Mouse (Mus musculus) Muller cell, postnatal 12 days (primary cell): ENCODE measurements around the gene Sntb2.
A peak's percentile ranks its signal among the peaks of the same experiment; 100 is the strongest.
"Not testable (repeated sequence)": the region's sequence is repeated elsewhere in the genome, so short reads cannot be mapped to it uniquely, and the experiment has no call there.

Experiments
- DNase-seq: peaks from one replicate; pipeline ENCODE4 v3.0.0-alpha.2; 2015; ENCODE audit errors: inconsistent ontology term

Gene Sntb2

DNA sequence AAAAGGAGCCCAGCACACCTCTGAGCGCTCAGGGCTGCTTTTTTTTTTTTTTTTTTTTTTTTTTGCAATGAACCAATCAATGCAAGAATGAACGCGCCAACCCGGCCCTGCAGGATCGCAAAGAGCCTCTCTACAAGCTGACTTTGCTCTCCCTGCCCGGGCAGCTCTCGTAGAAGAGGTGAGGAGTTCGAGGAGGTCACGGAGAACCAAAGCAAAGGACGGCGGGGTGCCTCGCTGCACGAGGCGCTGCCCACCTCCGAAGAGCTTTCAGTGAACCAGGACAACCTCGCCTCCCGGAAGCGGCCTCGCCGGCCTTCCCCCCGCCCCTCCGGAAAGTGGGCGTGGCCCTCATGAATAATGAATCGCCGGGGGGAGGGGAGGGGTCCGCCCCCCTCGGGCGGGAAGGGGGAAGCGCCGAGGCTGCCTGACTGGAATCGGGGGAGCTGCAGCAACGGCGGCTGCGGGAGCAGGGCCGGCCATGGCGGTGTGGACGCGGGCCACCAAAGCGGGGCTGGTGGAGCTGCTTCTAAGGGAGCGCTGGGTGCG is at the start of gene Sntb2:
Sntb2 (plus strand) TSS at position 427 of the 546 bp plus-strand sequence.
- DNase-seq, result peak; percentile 98

DNA sequence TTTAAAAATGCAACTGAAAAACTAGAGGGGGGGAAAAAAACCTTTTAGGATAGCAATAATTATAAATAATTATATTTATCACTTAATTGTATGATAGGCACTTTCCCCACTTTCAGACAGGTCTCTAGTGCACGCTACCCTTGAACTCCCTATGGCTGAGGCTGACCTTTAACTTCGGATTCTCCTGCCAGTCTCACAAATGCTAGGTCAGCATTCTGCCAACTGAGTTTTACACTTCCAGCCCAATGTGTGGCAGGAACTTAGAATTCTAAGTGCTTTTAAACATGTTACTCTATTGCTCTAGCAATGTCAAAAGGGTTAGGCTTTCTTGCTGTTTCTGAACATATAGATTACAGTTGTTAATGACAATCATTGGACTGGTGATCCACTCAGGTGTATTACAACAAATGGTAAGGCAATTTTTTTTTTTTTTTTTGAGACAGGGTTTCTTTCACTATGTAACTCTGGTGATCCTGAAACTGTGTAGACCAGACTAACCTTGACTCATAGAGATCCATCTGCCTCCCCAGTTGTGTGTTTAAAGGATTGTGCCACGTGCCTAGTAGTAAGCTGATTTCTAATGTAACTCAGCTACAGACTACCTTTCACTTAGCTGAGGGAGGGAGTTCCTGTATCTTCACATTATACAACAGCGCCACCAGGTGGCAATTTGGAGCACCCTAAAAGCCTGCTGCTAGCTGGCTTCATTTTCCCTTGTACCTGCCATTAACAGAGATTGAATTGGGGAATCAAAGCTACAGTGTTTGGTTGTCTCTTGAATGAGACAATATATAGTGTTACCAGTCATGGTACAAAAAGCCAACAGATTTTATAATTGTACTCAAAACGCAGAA is 48.0 kb upstream of the Sntb2 start:
- peak; percentile 42 for DNase-seq

DNA sequence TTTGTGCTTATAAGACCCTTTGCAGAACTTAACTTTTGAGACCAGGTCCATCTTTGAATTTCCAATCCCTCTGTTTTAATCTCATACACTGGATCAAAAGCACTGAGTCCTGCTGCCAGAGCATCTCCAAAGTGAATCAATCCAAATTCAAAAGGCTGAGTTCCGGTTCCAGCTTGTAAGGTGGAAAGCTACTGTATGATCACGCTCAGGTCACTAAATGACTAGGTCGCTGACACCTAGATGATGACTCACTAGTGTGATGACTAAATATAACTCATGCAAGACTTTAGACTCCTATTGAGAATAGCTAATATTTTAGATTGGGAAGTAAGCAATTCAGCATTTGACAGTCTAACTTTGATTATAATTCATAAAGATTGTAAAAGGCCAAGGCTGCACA is 46.7 kb upstream of the Sntb2 start:
- DNase-seq, result no peak

DNA sequence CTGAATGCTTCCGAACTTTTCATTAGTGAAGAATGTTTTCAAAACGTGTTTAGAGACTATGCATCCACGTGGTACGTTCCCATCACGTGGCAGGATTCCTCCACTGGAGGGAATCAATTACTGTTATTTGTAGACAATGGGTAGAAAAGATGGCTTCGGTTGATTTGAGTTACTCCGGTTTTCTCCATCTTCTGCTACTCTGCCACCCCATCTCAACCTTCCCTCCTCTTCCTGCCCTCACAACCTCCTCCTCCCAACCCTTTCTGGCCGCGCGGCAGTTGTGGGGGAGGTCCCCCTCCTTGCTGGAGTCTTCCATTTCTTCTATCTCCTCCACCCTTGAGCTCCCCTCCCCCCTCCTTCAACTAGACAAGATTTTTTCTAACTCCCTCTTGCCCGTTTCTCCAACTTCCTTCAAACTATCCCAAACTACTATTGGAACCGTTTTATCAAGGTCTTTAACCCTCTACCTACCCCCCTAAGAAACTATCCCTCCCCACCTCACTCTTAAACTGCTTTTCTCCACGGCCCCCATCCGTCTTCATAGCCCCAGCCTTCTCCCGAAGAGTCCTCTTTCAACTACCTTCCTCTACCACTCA is 43.2 kb upstream of the Sntb2 start:
- DNase-seq, result peak; percentile 53

DNA sequence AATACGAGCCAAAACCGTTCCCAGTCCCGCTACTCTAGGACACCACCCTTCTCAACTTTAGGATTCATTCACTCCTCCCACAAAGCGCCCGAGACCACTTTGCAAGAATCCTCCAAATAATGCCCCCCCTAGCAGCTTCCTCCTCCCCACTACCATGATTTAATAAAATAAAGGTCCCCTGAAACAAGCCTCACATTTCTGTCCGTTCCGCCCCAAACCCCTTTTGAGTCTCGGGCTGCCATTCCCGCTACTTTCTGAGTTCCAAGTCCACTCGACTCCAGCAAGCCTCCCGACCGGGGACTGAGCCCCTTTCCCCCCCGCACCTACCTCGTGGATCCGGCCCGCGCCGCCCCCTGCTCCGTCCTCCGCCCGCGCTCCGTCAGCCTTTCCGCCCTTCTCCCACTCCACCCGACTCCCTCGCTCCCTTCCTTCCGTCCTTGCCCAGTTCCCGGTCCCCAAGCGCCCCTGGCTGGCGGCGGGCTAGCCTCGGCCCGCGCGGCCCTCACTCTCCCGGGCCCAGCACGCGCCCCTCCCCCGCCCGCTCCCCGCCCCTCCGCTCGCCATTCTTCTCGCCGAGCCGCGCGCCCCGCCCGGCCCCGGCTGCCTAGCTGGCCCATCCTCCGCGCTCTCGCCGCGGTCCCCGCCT is 42.6 kb upstream of the Sntb2 start:
- DNase-seq, result peak; percentile 71

DNA sequence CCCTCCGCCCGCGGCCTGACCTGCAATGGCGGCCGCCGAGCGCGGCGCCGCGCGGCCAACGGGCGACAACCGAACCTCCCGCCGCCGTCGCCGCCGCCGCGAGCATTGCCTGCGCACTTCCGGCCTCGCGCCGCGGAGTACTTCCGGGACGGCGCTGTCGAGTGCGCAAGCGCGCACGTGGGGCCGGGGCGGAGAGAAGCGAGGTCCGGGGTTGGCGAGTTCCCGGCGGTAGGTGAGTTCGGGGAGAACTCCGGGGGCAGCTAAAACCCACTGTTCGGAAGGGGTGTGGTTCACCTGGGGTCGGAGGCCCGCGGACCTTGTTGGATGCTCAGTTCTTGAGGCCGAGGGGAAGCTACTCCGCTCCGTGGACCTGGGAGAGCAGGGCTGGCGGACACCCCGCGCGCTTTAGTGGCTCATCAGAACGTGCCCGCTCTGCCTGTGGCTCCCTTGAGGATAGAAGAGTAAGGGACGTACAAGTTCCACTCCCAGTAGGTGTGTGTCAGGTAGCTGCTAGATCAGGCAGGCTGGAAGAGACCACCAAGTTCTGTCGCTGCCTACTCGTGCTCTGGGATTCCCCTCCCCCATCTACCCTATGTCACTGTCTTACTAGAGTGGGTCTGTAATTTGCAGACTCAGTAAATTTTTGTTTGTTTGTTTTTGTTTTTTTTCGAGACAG is 41.9 kb upstream of the Sntb2 start, which contains the start of gene Utp4:
Utp4 (plus strand) TSS at position 156 of the 676 bp plus-strand sequence.
- peak; percentile 90 for DNase-seq

DNA sequence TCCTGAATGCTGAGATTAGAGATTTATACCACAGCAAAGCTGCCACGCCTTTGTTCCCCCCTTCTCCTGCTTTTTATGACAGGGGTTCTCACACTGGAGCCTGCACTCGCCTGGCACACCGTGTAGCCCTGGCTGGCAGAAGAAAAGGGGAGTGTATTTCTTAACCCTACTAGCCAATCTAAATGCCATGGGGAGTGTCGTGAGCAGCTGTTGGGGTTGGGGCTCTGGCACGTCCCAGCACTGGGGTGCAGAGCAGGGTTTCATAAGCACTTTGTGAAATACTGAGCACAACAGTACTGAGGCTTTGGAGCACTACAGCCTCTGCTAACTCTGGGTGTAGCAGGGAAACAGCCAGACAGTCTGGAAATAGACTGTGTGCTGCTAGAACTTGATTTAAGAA is 36.1 kb upstream of the Sntb2 start:
- DNase-seq, result no peak

DNA sequence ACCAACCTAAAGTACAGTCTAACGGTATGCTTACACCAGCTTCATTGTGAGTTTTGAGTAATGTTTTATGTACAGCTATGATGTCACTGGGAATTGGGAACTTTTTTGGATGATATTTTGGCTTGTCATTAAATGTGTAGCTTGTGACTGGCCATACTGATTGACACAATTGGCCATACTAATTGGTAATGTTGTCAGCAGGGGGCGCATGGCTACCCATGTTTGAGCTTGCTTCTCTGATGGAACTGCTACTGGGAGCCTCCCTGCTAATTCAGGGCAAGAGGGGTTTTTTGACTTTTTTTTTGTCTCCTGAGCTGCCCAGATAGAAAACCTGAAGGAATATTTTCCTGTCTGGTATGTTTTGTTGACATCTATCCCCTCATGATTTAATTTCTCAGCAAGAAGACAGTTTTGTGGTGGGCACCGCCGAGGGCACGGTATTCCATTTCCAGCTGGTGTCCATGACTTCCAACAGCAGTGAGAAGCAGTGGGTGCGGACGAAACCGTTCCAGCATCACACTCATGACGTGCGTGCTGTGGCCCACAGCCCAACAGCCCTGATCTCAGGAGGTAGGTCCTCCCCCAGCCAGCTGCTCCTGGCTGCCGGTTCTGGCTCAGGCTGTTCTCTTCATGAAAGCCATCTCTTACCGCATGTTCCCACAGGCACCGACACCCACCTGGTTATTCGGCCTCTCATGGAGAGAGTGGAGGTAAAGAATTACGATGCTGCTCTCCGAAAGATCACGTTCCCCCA is 29.6 kb upstream of the Sntb2 start:
- peak; percentile 33 for DNase-seq

DNA sequence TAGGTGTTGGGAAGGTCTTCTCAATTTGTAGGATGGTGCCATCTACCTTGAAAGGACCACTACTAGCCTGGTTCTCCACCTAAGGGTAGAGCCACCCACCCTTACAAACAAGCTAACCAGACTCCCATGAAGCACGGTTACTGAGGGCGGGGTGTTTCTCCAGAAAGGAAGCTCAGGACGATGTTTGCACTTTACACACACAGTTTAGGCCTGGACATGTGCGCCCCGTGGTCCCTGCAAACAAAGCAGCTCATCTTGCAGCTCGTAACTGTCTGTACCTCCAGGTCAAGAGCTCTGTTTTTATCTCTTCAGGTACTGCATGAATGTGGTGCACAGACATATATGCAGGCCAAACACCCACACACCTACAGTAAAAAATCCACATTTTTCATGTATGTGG is 28.9 kb upstream of the Sntb2 start:
- DNase-seq, result no peak

DNA sequence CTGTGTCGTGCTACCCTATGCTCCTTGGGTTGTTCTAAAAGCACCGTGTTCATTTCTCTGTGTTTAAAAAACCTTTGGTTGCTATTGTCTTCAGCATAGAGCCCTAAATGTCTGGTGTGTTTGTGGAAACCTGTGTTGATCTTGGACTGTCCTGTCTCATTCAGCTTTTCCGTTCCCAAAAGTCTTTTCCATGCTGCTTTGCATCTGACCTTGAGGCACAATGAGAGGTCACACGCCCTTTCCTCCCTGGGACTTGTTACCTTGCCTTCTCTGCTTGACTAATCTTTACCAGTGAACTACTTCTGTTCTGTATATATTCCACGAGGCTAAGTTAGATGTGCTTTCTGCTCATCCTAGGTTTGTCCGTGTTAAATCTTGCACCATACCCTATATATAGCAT is 28.1 kb upstream of the Sntb2 start:
- DNase-seq, result no peak

DNA sequence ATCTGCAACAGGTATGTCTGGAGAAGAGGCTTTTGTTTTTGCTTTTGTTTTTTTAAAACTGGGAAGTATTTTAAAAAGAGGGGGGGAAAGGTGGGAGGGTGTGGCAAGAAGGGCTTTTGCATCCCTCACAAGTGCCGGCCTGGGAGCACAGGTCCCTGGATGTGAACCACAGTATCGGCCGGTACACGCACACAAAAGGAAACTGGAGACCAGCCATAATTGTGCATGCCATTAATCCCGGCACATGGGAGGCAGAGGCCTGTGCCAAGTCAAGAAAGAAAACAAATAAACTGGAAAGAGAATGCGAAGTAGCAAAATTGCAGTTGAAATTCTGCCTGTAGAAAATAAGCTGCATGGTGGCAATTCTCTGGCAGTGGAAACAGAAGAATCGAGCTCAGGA is 27.3 kb upstream of the Sntb2 start:
- DNase-seq, result no peak

DNA sequence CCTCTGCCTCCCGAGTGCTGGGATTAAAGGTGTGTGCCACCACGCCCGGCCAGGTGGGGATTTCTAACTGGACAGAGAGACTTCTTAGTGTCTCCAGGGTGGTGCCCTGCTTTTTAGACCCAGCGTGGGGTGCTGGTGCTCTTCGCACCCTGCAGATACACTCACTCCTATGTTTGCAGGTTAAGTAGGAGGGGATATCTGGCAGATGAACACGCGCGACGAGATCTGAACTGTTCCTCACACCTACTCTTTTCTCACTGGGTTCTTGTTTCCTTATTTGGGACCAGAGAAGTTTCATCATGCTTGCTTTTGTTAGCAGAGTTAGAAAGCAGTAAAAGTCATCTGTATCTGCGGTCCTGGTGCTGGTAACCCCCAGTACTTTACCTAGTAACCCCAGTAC is 21.9 kb upstream of the Sntb2 start:
- DNase-seq, result no peak

DNA sequence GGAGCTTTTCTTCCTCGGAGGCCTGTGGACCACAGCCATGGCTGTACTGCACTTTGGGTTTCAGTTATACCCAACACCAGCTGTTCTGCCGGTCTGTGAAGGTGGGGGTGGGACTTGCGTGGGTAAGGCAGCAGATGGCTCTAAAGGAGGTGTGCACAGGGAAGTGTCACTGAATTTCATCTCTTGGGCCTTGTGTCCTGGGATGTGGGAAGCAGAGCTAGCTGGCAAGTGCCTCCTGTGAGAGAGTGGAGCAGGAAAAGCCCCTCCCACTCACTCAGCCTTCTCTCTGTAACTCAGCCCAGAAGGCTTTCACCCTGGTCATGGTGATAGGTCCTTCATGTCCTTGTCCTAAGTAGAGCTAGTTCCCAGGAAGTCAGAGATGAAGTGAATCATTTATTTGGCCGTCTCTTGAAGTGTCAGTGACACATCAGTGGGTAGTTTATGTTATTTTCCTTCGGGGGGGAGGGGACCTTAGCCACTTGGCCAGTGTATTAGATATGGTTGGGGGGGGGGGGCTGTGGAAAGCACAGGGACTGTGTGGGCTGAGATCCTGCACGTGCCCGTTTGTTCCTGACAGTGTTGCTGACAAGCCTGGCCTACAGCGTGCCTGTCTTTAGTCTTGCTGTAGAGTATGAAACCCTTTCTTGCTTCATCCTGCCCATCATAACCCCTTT is 15.7 kb upstream of the Sntb2 start:
- no peak for DNase-seq

DNA sequence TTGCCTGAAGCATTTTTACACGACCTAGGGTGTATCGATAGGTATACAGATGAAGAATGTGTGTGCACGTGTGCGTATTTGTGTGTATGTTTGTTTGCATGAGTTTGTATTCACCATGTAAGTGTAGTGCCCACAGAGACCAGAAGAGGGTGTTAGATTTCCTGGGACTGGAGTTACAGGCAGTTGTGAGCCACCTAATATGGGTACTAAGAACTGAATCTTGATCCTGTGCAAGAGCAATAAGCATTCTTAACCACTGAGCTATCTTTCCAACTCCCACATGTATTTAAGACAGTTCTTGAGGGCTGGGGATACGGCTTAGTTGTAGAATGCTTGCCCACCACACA is 15.2 kb upstream of the Sntb2 start:
- no peak for DNase-seq

DNA sequence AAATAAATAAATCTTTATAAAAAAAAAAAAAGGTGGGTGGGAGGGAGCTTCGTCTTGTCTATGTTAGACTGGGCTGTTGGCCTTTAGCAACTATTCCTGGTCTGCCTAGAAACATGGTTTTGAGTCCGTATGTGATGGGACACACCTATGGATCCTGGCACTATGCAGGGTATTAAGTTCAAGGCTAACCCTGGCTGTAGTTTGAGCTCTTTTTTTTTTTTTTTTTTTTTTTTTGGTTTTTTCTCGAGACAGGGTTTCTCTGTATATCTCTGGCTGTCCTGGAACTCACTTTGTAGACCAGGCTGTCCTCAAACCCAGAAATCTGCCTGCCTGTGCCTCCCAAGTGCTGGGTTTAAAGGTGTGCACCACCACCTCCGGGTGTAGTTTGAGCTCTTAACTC is 11.5 kb upstream of the Sntb2 start:
- no peak for DNase-seq

DNA sequence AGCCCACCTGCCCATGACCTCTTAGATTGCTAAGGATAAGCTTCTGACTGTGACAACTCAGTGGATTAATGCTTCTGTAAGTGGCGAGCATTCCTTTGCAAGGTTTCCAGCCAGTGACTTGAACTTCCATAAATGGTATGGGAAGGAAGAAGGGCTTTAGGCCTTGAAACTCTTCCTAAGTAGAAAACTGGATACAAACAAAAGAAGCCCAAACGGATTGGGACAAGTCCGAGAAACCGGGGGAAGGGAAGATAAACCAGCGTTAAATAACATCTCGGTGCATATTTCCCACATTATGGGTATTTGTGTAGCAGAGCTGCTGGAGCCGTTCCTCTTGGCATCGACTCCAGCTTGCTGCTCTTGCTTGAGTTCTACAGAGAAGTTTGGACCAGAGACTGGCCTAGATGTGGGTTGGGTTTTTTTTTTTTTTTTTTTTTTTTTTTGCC is 10.6 kb upstream of the Sntb2 start:
- DNase-seq, result no peak

DNA sequence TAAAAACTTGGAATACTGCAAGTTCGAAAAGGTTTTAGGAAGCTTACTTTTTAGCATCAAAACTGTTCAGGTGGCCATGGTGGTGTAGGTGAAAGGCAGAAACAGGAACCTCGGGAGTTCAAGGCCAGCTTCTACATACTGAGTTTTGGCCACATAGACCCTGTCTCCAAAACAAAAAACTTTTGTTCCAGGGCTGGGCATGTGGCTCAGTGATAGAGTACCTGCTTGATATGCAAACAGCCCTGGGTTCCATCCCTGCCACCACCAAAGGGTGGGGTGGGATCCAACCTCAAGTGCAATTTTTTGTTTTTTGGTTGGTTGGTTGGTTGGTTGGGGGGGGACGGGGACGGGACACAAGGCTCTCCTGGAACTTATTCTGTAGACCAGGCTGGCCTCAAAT is 10.1 kb upstream of the Sntb2 start:
- no peak for DNase-seq

DNA sequence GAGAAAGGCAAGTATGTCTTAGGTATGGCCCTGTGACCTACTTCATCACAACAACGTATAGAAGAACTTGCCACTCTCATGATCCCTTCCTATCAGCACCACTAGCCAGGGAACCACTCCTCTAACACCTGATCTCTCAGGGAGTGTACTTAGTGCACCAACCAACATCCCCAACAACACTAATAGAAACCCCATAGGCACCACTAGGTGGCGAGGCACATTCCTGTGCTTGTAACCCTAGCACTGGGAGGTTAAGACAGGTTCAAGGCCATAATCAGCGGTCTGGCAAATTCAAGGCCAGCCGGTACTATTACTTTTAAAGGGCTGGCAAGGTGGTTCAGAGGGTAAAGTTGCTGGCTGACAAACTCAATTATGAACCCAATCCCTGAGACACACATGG is 8.3 kb upstream of the Sntb2 start:
- DNase-seq, result no peak

DNA sequence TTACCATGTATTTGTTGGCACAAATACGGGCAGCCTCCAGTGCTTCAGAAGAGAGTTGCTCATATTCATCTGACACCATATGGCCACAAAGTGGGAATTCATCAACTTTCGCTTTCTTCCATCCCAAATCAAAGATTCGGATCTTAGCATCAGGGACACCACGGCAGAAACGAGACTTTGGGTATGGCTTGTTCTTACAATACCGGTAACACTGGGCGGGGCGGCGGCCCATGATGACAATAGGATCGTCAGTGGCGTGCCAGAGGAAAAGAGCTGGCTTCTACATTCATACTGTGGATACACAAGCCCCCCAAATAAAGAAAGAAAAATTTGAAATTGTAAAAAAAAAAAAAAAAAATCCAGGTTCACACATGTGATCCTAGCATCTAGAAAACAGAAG is 7.4 kb upstream of the Sntb2 start:
- not testable (repeated sequence) for DNase-seq

DNA sequence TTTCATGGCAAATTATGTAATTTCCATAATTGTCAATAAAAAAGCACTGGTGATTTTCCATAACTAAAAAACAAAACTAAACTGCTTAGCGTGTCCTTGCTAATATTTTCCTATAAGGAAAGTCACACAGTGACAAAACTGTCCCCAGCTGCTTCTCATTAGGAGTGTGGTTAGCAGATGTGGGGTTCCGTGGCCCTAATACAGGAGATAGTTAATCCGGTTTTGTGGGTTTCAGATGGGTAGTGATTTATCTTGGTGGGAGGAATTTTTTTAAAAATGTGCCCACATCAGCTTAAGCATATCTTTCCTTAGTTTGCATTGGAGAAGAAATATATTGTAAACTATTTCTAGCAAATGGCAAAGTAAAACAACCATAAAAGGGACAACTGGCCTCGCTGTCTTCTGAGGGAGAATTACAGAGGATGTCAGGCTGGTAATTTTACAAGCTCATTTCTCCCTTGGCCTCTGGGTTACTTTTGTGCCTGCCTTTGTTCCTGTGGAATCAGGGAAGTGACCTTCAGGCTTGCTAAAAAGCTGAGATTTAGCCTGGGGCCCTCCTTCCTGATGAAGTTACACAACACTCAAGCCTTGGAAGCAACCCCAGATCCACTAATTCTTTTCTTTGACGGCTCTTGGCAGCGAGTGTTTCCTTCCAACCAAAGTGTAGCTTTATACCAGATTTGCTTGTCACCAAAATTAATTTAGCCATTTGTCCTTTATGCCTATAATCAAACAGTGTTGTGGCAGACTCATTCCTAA is 6.2 kb upstream of the Sntb2 start:
- peak; percentile 85 for DNase-seq
